Mouse (Mus musculus) midbrain, embryonic 12.5 days (tissue): ENCODE results near the gene Fam57b. TPM values are rescaled to one million over a fixed set of nuclear protein-coding genes. Genes with fewer than 3 reads are reported as not detected.

Experiments used
- ATAC-seq: fragments of 200-750 bp; cut with Nextera tagmentation; 2 replicates; pipeline ENCODE4 v1.8.0; 2017; ENCODE audit warnings: low read depth, moderate TSS enrichment, moderate library complexity; ENCODE audit not compliant: low FRiP score
- H3K27ac ChIP-seq: fragments of 300-500 bp; sonication (generic); replicated peaks from 2 replicates; pipeline ENCODE4 v1.5.1; 2016; ENCODE audit warnings: mild to moderate bottlenecking
- H3K27me3 ChIP-seq: fragments of 300-500 bp; sonication (generic); 2 replicates; pipeline ENCODE4 v1.6.1; 2016; ENCODE audit warnings: mild to moderate bottlenecking
- H3K36me3 ChIP-seq: fragments of 300-500 bp; sonication (generic); 2 replicates; pipeline ENCODE4 v1.6.1; 2016
- H3K4me1 ChIP-seq: fragments of 300-500 bp; sonication (generic); 2 replicates; pipeline ENCODE4 v1.6.1; 2016
- H3K4me2 ChIP-seq: fragments of 300-500 bp; sonication (generic); replicated peaks from 2 replicates; pipeline ENCODE4 v1.6.1; 2016; ENCODE audit warnings: mild to moderate bottlenecking, moderate library complexity
- H3K4me3 ChIP-seq: fragments of 300-500 bp; sonication (generic); 2 replicates; pipeline ENCODE4 v1.5.1; 2016; ENCODE audit warnings: mild to moderate bottlenecking
- H3K9ac ChIP-seq: fragments of 300-500 bp; sonication (generic); replicated peaks from 2 replicates; pipeline ENCODE4 v1.6.1; 2016; ENCODE audit warnings: mild to moderate bottlenecking, moderate library complexity
- H3K9me3 ChIP-seq: fragments of 300-500 bp; sonication (generic); 2 replicates; pipeline ENCODE4 v1.6.1; 2016; ENCODE audit warnings: mild to moderate bottlenecking
- WGBS: fragments of 180-500 bp; shearing (Covaris S2); methylation state at CpG from one replicate; pipeline ENCODE4 v1.1.7; 2016; 5-methylcytosine and 5-hydroxymethylcytosine counted together
- polyA plus RNA-seq: library from polyadenylated mRNA; unstranded; fragments of >200 nt; fragmentation: Nextera tagmentation; extraction: Ambion mirVana; gene quantifications from 2 replicates; pipeline ENCODE4 v1.2.1, GENCODE M21; 2016

The Fam57b gene
- polyA plus RNA-seq, 1 experiment from 2014 or later, result 19.3 TPM

DNA sequence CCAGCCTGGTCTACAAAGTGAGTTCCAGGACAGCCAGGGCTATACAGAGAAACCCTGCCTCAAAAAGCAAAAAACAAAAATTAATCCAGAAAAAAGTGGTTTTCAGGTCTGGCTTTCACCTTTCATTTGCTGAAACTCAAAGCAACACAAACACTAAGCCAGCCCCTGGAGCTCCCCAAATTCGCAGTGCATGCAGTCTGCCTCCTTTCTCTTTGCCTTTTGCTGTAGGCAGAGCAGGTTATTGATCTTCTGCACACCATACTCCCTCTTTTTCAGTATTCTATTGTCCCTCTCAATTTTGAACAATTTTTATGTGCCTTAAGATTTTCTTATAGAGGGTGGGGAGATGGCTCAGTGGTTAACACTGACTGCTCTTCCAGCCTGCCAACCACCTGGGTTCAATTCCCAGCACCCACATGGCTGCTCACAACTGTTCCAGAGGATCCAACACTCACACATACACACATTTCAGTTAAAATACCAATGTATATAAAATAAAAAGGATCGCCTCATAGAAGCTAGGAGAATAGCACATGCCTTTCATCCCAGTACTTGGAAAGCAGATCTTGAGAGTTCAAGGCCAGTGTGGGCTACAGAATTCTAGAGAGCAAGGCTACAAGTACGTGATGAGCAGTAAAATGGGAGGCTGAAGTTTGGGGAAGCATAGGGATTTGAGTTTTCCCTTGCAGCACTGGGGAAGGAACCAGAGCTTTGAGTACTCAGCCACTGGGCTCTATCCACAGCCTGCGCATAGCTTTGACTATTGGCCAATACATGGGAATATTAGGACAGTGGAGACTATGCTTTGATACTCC is 3.8 kb upstream of the Fam57b start:
- H3K27ac ChIP-seq, result no peak overlapping the region
- H3K27me3 ChIP-seq, result no peaks in the 10 kb centered on the region
- peaks cover 52% of the 10 kb centered on the region for H3K36me3 ChIP-seq
- no peak overlapping the region for H3K4me3 ChIP-seq
- H3K4me1 ChIP-seq, result peaks cover 46% of the 10 kb centered on the region
- no peak overlapping the region for H3K9ac ChIP-seq
- ATAC-seq, result no peak
- H3K9me3 ChIP-seq, result no peaks in the 10 kb centered on the region
- H3K4me2 ChIP-seq, result no peak overlapping the region
- 75% methylated on average over 4 of the region's 4 CpGs for WGBS

DNA sequence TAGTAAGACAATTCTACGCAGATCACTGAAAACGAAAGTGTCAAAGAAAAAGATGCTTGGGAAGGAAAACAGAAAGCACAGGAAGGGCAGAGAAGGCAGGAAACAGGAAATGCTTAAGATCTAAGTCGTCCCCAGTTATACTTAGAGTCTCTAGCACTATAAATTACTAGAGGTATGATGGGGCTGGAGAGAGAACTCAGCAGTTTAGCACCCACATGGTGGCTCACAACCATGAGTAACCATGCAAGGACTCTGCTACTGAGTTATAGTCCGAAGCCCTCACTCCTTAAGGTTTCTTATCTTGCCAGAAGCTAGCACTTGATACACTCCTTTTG is 3.2 kb upstream of the Fam57b start:
- H3K4me3 ChIP-seq, result no peak overlapping the region
- H3K4me2 ChIP-seq, result no peak overlapping the region
- H3K36me3 ChIP-seq, result peaks cover 46% of the 10 kb centered on the region
- ATAC-seq, result no peak
- no peak overlapping the region for H3K9ac ChIP-seq
- H3K27ac ChIP-seq, result no peak overlapping the region
- WGBS, result 79% methylated on average over 4 of the region's 4 CpGs
- peaks cover 46% of the 10 kb centered on the region for H3K4me1 ChIP-seq
- no peaks in the 10 kb centered on the region for H3K27me3 ChIP-seq
- H3K9me3 ChIP-seq, result no peaks in the 10 kb centered on the region

DNA sequence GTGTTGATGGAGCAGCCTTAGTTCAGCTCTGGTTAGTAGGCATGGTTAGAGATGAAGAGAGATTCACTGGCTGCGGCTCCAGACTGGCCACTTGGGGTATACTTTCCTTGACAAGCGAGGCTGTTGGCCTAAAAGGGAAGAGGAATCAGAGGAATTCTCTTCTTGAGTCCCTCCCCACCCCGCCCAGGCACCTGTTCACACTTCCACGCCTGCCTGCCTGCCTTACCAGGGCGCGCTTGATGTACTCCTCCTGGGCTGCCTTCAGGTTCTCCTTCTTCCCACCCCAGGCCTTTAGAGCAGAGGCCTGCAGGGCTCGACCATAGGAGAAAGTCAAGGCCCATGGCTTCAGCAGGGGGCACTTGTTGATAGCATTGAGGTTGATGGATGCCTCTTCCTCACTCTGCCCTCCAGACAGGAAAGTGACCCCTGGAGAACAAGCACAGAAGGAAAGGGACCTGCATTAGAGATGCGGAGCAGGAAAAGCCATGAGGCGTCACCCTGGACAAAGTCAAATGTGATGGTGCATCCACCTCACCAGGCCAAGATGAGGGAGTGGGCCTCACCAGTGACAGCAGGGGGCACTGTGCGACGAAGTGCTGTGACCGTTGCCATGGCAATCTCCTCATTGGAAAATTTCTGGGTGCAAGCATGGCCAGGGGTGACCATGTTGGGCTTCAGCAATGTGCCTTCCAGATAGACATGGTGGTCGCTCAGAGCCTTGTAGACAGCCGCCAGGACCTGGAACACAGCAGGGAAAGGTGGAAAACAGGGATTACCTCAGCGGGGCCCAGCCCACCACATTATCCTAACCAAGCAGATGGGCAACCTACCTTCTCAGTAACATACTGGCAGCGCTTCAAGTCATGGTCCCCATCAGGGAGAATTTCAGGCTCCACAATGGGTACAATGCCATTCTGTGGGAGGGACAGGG is 1.8 kb upstream of the Fam57b start:
- Histone ChIP-seq H3K4me3 (no peak overlapping the region), H3K27ac (0 out of 2 replicates have a peak overlapping the region, but pooled peaks have one; percentile 6), H3K27me3 (no peaks in the 10 kb centered on the region), H3K36me3 (peaks cover 35% of the 10 kb centered on the region), H3K4me1 (peaks cover 51% of the 10 kb centered on the region), H3K9ac (0 out of 2 replicates have a peak overlapping the region, but pooled peaks have one; percentile 31), H3K9me3 (no peaks in the 10 kb centered on the region), H3K4me2 (no peak overlapping the region)
- no peak for ATAC-seq
- 87% methylated on average over 16 of the region's 16 CpGs for WGBS

DNA sequence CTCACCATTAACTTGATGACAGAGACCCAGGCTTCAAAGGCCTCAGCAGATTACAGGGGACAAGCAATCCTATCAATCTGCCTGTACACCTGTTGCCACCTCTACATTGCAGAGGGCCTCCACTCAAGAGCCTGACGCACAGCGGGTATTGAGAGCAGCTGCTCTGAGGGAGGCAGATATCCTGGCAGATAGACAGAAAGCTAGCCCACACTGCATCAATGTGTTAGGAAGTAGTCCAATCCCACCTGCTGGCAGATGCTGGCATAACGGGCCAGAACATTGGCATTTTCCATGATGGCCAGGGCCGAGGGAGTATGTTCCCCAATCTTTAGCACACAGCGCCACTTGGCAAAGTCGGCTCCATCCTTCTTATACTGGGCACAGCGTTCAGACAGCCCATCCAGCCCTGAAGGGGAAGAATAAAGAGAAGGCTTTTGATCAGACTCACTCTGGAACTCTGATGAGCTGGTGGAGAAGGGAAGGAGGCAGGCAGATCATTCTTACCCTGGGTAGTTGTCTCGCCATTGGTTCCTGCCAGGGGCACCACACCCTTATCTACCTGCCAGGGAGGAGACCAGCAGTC is 1.0 kb upstream of the Fam57b start:
- H3K4me1 ChIP-seq, result peaks cover 46% of the 10 kb centered on the region
- peaks cover 35% of the 10 kb centered on the region for H3K36me3 ChIP-seq
- no peaks in the 10 kb centered on the region for H3K9me3 ChIP-seq
- no peak for ATAC-seq
- 0 out of 2 replicates have a peak overlapping the region, but pooled peaks have one; percentile 31 for H3K9ac ChIP-seq
- no peak overlapping the region for H3K4me2 ChIP-seq
- WGBS, result 79% methylated on average over 8 of the region's 8 CpGs
- H3K27ac ChIP-seq, result 0 out of 2 replicates have a peak overlapping the region, but pooled peaks have one; percentile 6
- H3K27me3 ChIP-seq, result no peaks in the 10 kb centered on the region
- no peak overlapping the region for H3K4me3 ChIP-seq

DNA sequence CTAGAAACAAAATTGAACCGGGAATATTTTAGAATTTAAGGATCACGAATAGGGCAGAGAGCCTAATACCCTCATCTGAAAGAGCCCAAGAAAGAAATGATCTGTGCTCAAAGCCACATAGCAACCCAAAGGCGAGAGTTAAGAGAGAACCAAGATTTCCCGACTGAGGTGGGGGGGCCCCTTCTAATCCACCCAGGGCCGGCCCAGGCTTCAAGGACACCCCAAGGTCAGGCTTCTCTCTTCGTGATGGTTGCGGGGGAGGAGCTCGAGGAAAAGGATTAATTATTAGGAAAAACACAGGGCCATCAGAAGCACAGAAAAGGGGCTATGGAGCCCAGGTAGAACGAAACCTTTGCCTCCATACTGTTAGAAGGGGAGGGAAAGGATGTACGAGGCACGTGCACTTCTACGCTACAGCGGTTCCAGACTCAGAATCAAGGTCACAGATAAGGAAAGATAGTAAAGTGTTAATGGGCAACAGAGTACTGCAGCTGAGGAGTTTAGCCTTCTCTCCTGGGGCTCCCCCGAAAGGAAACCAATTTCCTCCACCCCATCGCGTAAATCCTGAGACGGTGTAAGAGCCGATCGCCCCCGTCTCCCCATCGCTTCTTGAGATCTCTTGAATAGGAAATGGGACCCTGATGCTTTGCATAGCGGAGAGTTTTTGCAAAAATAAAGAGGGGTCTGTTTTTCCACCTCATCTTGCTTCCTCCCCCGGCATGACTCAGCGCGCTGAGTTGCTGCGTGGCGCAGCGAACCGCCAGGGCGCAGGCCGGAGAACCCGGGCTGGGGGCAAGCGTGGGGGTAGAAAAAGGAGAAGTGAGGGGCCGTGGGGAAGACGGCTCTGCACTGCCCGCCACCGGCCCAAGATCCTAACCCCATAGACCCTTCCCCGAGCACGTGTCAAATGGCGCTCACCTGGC is 920 bp downstream of the Fam57b start:
- Histone ChIP-seq H3K27ac (peak overlapping the region; percentile 94), H3K36me3 (peaks cover 40% of the 10 kb centered on the region), H3K4me1 (peaks cover 38% of the 10 kb centered on the region), H3K27me3 (no peaks in the 10 kb centered on the region), H3K9ac (peak overlapping the region; percentile 79), H3K9me3 (no peaks in the 10 kb centered on the region), H3K4me3 (peak overlapping the region; percentile 67), H3K4me2 (peak overlapping the region; percentile 81)
- no peak for ATAC-seq
- WGBS, result under 1% methylated on average over 40 of the region's 40 CpGs

DNA sequence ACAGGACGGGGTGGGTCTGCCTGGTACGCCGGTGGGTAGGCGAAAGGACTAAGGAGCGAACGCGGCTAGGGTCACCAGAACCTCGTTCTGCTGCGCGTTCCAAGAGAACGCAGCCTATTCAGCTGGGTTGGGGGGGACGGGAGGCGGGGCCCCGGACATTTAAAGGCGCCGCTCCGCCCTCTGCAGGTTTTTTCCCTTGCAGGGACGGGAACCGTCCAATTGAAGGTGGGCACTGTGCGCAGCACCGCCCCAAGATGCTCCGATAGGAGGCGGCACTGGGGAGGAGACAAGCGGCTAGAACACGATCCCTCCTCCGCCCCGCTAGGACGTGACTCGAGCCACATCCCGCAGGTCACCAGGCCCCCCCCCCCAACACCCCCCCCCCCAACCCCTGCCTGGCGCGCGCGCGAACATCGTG is 1.6 kb downstream of the Fam57b start:
- no peaks in the 10 kb centered on the region for H3K9me3 ChIP-seq
- WGBS, result under 1% methylated on average over 30 of the region's 36 CpGs
- peak; percentile 96 for ATAC-seq
- peaks cover 38% of the 10 kb centered on the region for H3K4me1 ChIP-seq
- H3K36me3 ChIP-seq, result peaks cover 47% of the 10 kb centered on the region
- H3K4me2 ChIP-seq, result peak overlapping the region; percentile 81
- H3K27ac ChIP-seq, result peak overlapping the region; percentile 94
- H3K27me3 ChIP-seq, result no peaks in the 10 kb centered on the region
- H3K9ac ChIP-seq, result peak overlapping the region; percentile 79
- peak overlapping the region; percentile 67 for H3K4me3 ChIP-seq

DNA sequence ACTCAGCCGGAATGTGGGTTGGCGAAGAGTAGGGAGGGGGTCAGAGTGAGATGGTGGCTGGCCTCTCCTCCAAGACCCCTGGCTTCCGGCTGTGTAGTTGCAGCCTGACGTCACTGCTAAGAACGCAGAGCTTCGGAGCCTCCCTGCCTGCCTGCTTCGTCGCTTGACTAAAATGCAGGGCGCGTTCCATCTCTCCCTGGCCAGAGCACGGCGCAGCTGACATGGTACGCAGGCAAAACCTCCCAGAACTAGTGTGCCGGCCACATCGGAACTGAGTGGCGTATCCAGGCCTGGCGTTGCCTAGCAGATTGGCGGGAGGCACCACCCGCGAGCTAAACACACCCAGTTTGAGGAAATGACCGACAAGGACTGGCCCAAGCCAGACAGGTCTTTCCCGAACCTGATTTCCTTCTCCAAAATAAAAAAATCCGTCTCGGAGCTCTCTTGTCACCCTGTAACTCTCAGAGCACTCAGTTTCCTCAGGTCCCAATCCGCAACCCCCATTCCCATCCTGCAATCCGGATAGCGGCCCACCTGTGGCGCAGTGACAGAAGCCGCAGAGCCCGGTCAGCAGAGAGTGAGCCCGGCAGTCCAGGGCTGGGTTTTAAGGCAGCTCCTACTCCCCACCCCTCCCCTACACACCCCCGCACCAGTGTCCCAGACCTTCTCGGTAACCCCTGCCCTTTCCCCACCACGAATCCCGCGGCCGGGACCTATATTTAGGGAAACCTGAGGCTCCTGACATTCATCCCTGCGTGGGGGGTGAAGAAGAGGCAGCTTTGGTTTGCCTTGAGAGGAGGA is 2.2 kb downstream of the Fam57b start:
- peak; percentile 91 for ATAC-seq
- Histone ChIP-seq H3K4me2 (peak overlapping the region; percentile 81), H3K9ac (peak overlapping the region; percentile 79), H3K4me3 (peak overlapping the region; percentile 67), H3K27me3 (no peaks in the 10 kb centered on the region), H3K36me3 (peaks cover 44% of the 10 kb centered on the region), H3K9me3 (no peaks in the 10 kb centered on the region), H3K4me1 (peaks cover 38% of the 10 kb centered on the region), H3K27ac (peak overlapping the region; percentile 94)
- 1% methylated on average over 36 of the region's 38 CpGs for WGBS

DNA sequence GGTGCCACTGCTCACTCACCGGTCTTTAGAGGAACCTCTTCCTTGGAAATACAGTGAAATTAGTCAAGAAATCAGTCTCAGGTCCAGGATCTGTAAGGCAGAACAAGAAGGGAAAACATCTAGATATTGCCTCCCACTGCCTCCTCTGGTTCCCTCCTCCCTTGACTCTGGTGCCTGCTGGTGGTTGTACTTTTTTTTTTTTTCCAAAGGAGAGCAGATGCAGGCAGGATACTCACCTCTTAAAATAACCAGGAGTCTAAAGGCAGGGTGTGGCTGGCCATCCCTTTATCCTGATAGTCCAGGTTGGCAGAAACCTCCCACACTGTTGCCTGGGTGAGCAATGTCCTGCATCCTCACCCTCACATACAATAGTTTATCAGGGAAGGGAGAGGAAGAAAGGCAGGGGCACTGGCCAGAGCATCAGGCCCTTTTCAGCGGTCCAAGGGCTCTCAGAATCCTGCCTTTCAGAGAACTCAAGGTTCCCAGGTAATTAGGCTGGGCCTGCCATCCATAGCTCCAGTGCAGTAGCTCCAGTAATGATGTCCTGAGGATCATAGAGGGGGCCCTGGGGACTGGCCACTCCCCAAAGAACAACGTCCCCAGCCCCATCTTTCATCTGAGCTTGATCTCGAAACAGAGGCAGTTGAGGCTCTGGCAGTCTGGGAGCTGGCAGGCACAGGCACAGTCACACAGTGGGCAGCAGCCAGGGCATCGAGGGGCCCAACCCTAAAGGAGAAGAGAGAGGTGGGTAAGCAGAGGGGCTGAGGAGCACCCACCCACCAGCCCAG is 3.0 kb downstream of the Fam57b start:
- Histone ChIP-seq H3K27ac (peak overlapping the region; percentile 94), H3K4me3 (peak overlapping the region; percentile 67), H3K27me3 (no peaks in the 10 kb centered on the region), H3K9me3 (no peaks in the 10 kb centered on the region), H3K4me1 (peaks cover 38% of the 10 kb centered on the region), H3K9ac (peak overlapping the region; percentile 79), H3K4me2 (peak overlapping the region; percentile 81), H3K36me3 (peaks cover 40% of the 10 kb centered on the region)
- 53% methylated on average over 5 of the region's 5 CpGs for WGBS
- no peak for ATAC-seq

DNA sequence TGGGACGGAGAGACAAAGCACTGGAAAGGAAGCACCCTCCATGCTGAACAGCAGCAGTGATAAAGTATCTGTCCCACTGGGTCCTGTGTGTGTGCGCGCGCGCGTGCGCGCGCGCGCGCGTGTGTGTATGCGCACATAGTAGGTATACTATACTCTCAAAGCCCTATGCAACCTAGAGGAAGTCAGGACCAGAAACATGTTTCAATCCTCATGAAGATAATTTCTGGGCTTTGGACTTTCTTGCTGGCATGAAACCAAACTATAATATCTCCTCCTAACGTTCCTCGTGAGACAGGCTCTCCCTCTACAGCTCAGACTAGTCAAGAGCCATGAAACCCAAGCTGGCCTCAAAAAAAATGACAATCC is 3.6 kb downstream of the Fam57b start:
- 95% methylated on average over 16 of the region's 16 CpGs for WGBS

More for the DNA sequence above, 3.6 kb downstream of the Fam57b start:
- H3K27me3 ChIP-seq, result no peaks in the 10 kb centered on the region
- H3K4me2 ChIP-seq, result no peak overlapping the region
- no peak overlapping the region for H3K4me3 ChIP-seq
- no peak for ATAC-seq
- H3K9ac ChIP-seq, result peak overlapping the region; percentile 79; the same call in 1 of the 2 replicates
- H3K4me1 ChIP-seq, result peaks cover 37% of the 10 kb centered on the region
- H3K9me3 ChIP-seq, result no peaks in the 10 kb centered on the region
- H3K27ac ChIP-seq, result 0 out of 2 replicates have a peak overlapping the region, but pooled peaks have one; percentile 1
- H3K36me3 ChIP-seq, result peaks cover 38% of the 10 kb centered on the region
